Mouse (Mus musculus) liver, postnatal 0 days (tissue): ENCODE measurements around the gene Topbp1. TPM values are rescaled to one million over a fixed set of nuclear protein-coding genes. Genes with fewer than 3 reads are reported as not detected.

Experiments
- ATAC-seq: fragments of 200-750 bp; cut with Nextera tagmentation; 2 replicates; pipeline ENCODE4 v1.8.0; 2017; ENCODE audit warnings: mild to moderate bottlenecking, moderate library complexity
- DNase-seq: peaks from one replicate; pipeline ENCODE4 v3.0.0-alpha.2; 2016
- H3K27ac ChIP-seq: fragments of 300-500 bp; sonication (generic); 2 replicates; pipeline ENCODE4 v1.5.1; 2014; ENCODE audit warnings: antibody characterized with exemption, moderate library complexity, mild to moderate bottlenecking, low read depth
- H3K27me3 ChIP-seq: fragments of 300-500 bp; sonication (generic); 2 replicates; pipeline ENCODE4 v1.6.1; 2014; ENCODE audit warnings: low read length, control low read depth, mixed read lengths; ENCODE audit not compliant: insufficient read depth
- H3K36me3 ChIP-seq: fragments of 300-500 bp; sonication (generic); replicated peaks from 2 replicates; pipeline ENCODE4 v1.6.1; 2014; ENCODE audit warnings: mild to moderate bottlenecking, control low read depth, low read length, moderate library complexity, mixed read lengths; ENCODE audit not compliant: insufficient read depth
- H3K4me1 ChIP-seq: fragments of 300-500 bp; sonication (generic); 2 replicates; pipeline ENCODE4 v1.6.1; 2014; ENCODE audit warnings: antibody characterized with exemption, mild to moderate bottlenecking, control low read depth; ENCODE audit not compliant: insufficient read depth
- H3K4me2 ChIP-seq: fragments of 300-500 bp; sonication (generic); 2 replicates; pipeline ENCODE4 v1.6.1; 2014; ENCODE audit warnings: low read depth, mild to moderate bottlenecking, low read length, moderate library complexity, mixed read lengths
- H3K4me3 ChIP-seq: fragments of 300-500 bp; sonication (generic); 2 replicates; pipeline ENCODE4 v1.5.1; 2014; ENCODE audit warnings: low read depth, low read length
- H3K9ac ChIP-seq: fragments of 300-500 bp; sonication (generic); replicated peaks from 2 replicates; pipeline ENCODE4 v1.6.1; 2014; ENCODE audit warnings: mild to moderate bottlenecking, moderate library complexity
- H3K9me3 ChIP-seq: fragments of 300-500 bp; sonication (generic); 2 replicates; pipeline ENCODE4 v1.6.1; 2016; ENCODE audit warnings: mild to moderate bottlenecking, control low read depth, low read length, mixed read lengths
- CTCF ChIP-seq: sonication (generic); IDR thresholded peaks from 2 replicates; pipeline ENCODE4 v1.5.1; 2016; ENCODE audit warnings: antibody characterized with exemption, low read depth
- EP300 ChIP-seq: IDR thresholded peaks from 2 replicates; pipeline ENCODE4 v1.6.1; 2016; ENCODE audit warnings: antibody characterized with exemption, low read depth, mild to moderate bottlenecking
- WGBS: fragments of 180-500 bp; shearing (Covaris S2); extraction: QIAGEN DNeasy Blood & Tissue Kit; methylation state at CpG from one replicate; pipeline ENCODE4 v1.1.7; 2014; ENCODE audit not compliant: insufficient replicate concordance; 5-methylcytosine and 5-hydroxymethylcytosine counted together
- polyA plus RNA-seq: library from polyadenylated mRNA; unstranded; fragments of >200 nt; fragmentation: Nextera tagmentation; extraction: Ambion mirVana; gene quantifications from 2 replicates; pipeline ENCODE4 v1.2.1, GENCODE M21; 2015

The Topbp1 gene
- polyA plus RNA-seq, 1 experiment from 2014 or later, result 17.3 TPM

GRCm38 (mm10) chr9:103387011-103387653 is 82.1 kb downstream of the Topbp1 start:
- H3K27ac ChIP-seq, result no peak overlapping the region
- no peaks in the 10 kb centered on the region for H3K9me3 ChIP-seq
- H3K9ac ChIP-seq, result no peak overlapping the region
- H3K27me3 ChIP-seq, result no peaks in the 10 kb centered on the region
- no peak overlapping the region for H3K4me2 ChIP-seq
- ATAC-seq (no peak), DNase-seq (no peak)
- no peaks in the 10 kb centered on the region for H3K4me1 ChIP-seq
- TF ChIP-seq CTCF, result no peak
- no peak for TF ChIP-seq EP300
- WGBS, result 72% methylated on average over 10 of the region's 10 CpGs
- no peak overlapping the region for H3K4me3 ChIP-seq
- H3K36me3 ChIP-seq, result no peaks in the 10 kb centered on the region

- no peak for ATAC-seq
- Histone ChIP-seq H3K4me1 (no peaks in the 10 kb centered on the region), H3K9ac (no peak overlapping the region), H3K27ac (no peak overlapping the region), H3K4me3 (no peak overlapping the region), H3K36me3 (no peaks in the 10 kb centered on the region), H3K4me2 (no peak overlapping the region), H3K9me3 (no peaks in the 10 kb centered on the region), H3K27me3 (no peaks in the 10 kb centered on the region)
- 94% methylated on average over 6 of the region's 6 CpGs for WGBS
- no peak for DNase-seq
- TF ChIP-seq EP300, result no peak
- TF ChIP-seq CTCF, result no peak
Observed at GRCm38 (mm10) chr9:103389261-103389660, 84.2 kb downstream of the Topbp1 start.

GRCm38 (mm10) chr9:103391796-103392372 is 86.9 kb downstream of the Topbp1 start:
- no peak overlapping the region for H3K4me3 ChIP-seq
- 57% methylated on average over 6 of the region's 6 CpGs for WGBS
- no peak overlapping the region for H3K4me2 ChIP-seq
- TF ChIP-seq CTCF (no peak), EP300 (no peak)
- H3K27ac ChIP-seq, result no peak overlapping the region
- no peaks in the 10 kb centered on the region for H3K4me1 ChIP-seq
- H3K9ac ChIP-seq, result no peak overlapping the region
- no peaks in the 10 kb centered on the region for H3K27me3 ChIP-seq
- ATAC-seq (no peak), DNase-seq (no peak)
- H3K9me3 ChIP-seq, result no peaks in the 10 kb centered on the region
- no peaks in the 10 kb centered on the region for H3K36me3 ChIP-seq

GRCm38 (mm10) chr9:103393256-103393655 is 88.2 kb downstream of the Topbp1 start:
- no peak for ATAC-seq
- 85% methylated on average over 11 of the region's 11 CpGs for WGBS
- H3K4me3 ChIP-seq, result no peak overlapping the region

GRCm38 (mm10) chr9:103398509-103399157 is 93.6 kb downstream of the Topbp1 start:
- Histone ChIP-seq H3K9ac (no peak overlapping the region), H3K4me2 (no peak overlapping the region), H3K9me3 (peaks cover 4% of the 10 kb centered on the region; the same call in 1 of the 2 replicates), H3K4me1 (no peaks in the 10 kb centered on the region; the same call in none of the 2 replicates), H3K27me3 (no peaks in the 10 kb centered on the region), H3K4me3 (no peak overlapping the region), H3K36me3 (no peaks in the 10 kb centered on the region), H3K27ac (no peak overlapping the region)
- DNase-seq, result no peak
- ATAC-seq, result no peak
- 84% methylated on average over 21 of the region's 21 CpGs for WGBS
- TF ChIP-seq CTCF (no peak), EP300 (no peak)

More at GRCm38 (mm10) chr9:103393256-103393655, 88.2 kb downstream of the Topbp1 start:
- no peaks in the 10 kb centered on the region for H3K4me1 ChIP-seq
- no peaks in the 10 kb centered on the region for H3K27me3 ChIP-seq
- H3K36me3 ChIP-seq, result no peaks in the 10 kb centered on the region
- no peak overlapping the region for H3K27ac ChIP-seq
- no peak for TF ChIP-seq CTCF
- no peak for TF ChIP-seq EP300
- no peaks in the 10 kb centered on the region for H3K9me3 ChIP-seq
- H3K9ac ChIP-seq, result no peak overlapping the region
- no peak overlapping the region for H3K4me2 ChIP-seq
- no peak for DNase-seq

Other genes starting within 250 kb of the Topbp1 start
- 0.25 and 0.26 TPM in 2 replicates for gene Rab6b, start 193.4 kb upstream of the Topbp1 start, polyA plus RNA-seq
- 10.1 and 10.8 TPM in 2 replicates for gene Srprb, start 103.1 kb upstream of the Topbp1 start, polyA plus RNA-seq
- 5.1 and 6.1 TPM in 2 replicates for gene Gm20425, start 74.9 kb upstream of the Topbp1 start, polyA plus RNA-seq
- 28,598 and 33,336 TPM in 2 replicates for gene Trf, start 74.8 kb upstream of the Topbp1 start, polyA plus RNA-seq
- gene 1300017J02Rik, start 133 bp upstream of the Topbp1 start, polyA plus RNA-seq, result 171 and 175 TPM in 2 replicates
- gene Cdv3, start 60.6 kb downstream of the Topbp1 start, polyA plus RNA-seq, result 34.6 and 36.6 TPM in 2 replicates
- 5.5 and 6.3 TPM in 2 replicates for gene Bfsp2, start 175.2 kb downstream of the Topbp1 start, polyA plus RNA-seq